Mouse (Mus musculus): ENCODE data around the gene Brox. TPM values are rescaled to one million over a fixed set of nuclear protein-coding genes. Genes with fewer than 3 reads are reported as not detected.
"Not testable (repeated sequence)": the region's sequence is repeated elsewhere in the genome, so short reads cannot be mapped to it uniquely, and the experiment has no call there.

Brox gene
- polyA plus RNA-seq, 1 experiment from 2014 or later: 29.7 TPM

- no peak overlapping the region for H3K27ac ChIP-seq (ENCODE audit: low read depth, low read length)
- no peak overlapping the region for H3K4me2 ChIP-seq (replicated peaks; ENCODE audit: low read depth)
- no peak for TF ChIP-seq CTCF (IDR thresholded peaks at IDR 0.05; ENCODE audit: low read depth)
- no peak overlapping the region for H3K4me3 ChIP-seq (ENCODE audit: low read depth, low read length)
- no peaks in the 10 kb centered on the region for H3K4me1 ChIP-seq (replicated peaks; ENCODE audit: control insufficient read depth, insufficient read depth, low read length)
- 93% methylated on average over 2 of the region's 2 CpGs for WGBS
- H3K9ac ChIP-seq (ENCODE audit: low read depth, low read length): no peak overlapping the region
- no peaks in the 10 kb centered on the region for H3K27me3 ChIP-seq (replicated peaks; ENCODE audit: control insufficient read depth, insufficient read depth, low read length)
- H3K9me3 ChIP-seq (ENCODE audit: control insufficient read depth): no peaks in the 10 kb centered on the region
- ATAC-seq: no peak
- peaks cover 70% of the 10 kb centered on the region for H3K36me3 ChIP-seq (ENCODE audit: control insufficient read depth, insufficient read depth)
Measured at GRCm38 (mm10) chr1:183323923-183324322, 26.9 kb upstream of the Brox start.

- not testable (repeated sequence) for ATAC-seq; H3K27me3 ChIP-seq (replicated peaks; ENCODE audit: control insufficient read depth, insufficient read depth, low read length); H3K9me3 ChIP-seq (ENCODE audit: control insufficient read depth); H3K4me3 ChIP-seq (ENCODE audit: low read depth, low read length); H3K4me1 ChIP-seq (replicated peaks; ENCODE audit: control insufficient read depth, insufficient read depth, low read length); H3K9ac ChIP-seq (ENCODE audit: low read depth, low read length); H3K27ac ChIP-seq (ENCODE audit: low read depth, low read length); H3K4me2 ChIP-seq (replicated peaks; ENCODE audit: low read depth)
- peaks cover 65% of the 10 kb centered on the region for H3K36me3 ChIP-seq (ENCODE audit: control insufficient read depth, insufficient read depth)
- 81% methylated on average over 5 of the region's 5 CpGs for WGBS
Measured at GRCm38 (mm10) chr1:183322496-183322895, 25.4 kb upstream of the Brox start.

GRCm38 (mm10) chr1:183320708-183321107 lies 23.6 kb upstream of the Brox start:
- Histone ChIP-seq H3K9ac (ENCODE audit: low read depth, low read length) (no peak overlapping the region), H3K9me3 (ENCODE audit: control insufficient read depth) (no peaks in the 10 kb centered on the region), H3K4me3 (ENCODE audit: low read depth, low read length) (no peak overlapping the region), H3K27ac (ENCODE audit: low read depth, low read length) (no peak overlapping the region), H3K4me1 (replicated peaks; ENCODE audit: control insufficient read depth, insufficient read depth, low read length) (no peaks in the 10 kb centered on the region), H3K36me3 (ENCODE audit: control insufficient read depth, insufficient read depth) (peaks cover 59% of the 10 kb centered on the region), H3K27me3 (replicated peaks; ENCODE audit: control insufficient read depth, insufficient read depth, low read length) (no peaks in the 10 kb centered on the region), H3K4me2 (replicated peaks; ENCODE audit: low read depth) (no peak overlapping the region)
- no peak for ATAC-seq
- 51% methylated on average over 3 of the region's 3 CpGs for WGBS
- no peak for TF ChIP-seq CTCF (IDR thresholded peaks at IDR 0.05; ENCODE audit: low read depth)

GRCm38 (mm10) chr1:183315783-183316182 lies 18.7 kb upstream of the Brox start:
- no peak overlapping the region for H3K27ac ChIP-seq (ENCODE audit: low read depth, low read length)

GRCm38 (mm10) chr1:183312076-183312475 lies 15.0 kb upstream of the Brox start:
- H3K4me3 ChIP-seq (ENCODE audit: low read depth, low read length): no peak overlapping the region
- H3K27ac ChIP-seq (ENCODE audit: low read depth, low read length): no peak overlapping the region
- H3K9me3 ChIP-seq (ENCODE audit: control insufficient read depth): no peaks in the 10 kb centered on the region
- no peak overlapping the region for H3K9ac ChIP-seq (ENCODE audit: low read depth, low read length)
- H3K4me1 ChIP-seq (replicated peaks; ENCODE audit: control insufficient read depth, insufficient read depth, low read length): no peaks in the 10 kb centered on the region
- WGBS: 72% methylated on average over 2 of the region's 2 CpGs
- no peaks in the 10 kb centered on the region for H3K27me3 ChIP-seq (replicated peaks; ENCODE audit: control insufficient read depth, insufficient read depth, low read length)
- no peak for ATAC-seq
- peaks cover 32% of the 10 kb centered on the region for H3K36me3 ChIP-seq (ENCODE audit: control insufficient read depth, insufficient read depth)
- TF ChIP-seq CTCF (IDR thresholded peaks at IDR 0.05; ENCODE audit: low read depth): no peak
- no peak overlapping the region for H3K4me2 ChIP-seq (replicated peaks; ENCODE audit: low read depth)

More at GRCm38 (mm10) chr1:183315783-183316182, 18.7 kb upstream of the Brox start:
- H3K4me2 ChIP-seq (replicated peaks; ENCODE audit: low read depth): no peak overlapping the region
- ATAC-seq: no peak
- H3K4me3 ChIP-seq (ENCODE audit: low read depth, low read length): no peak overlapping the region
- H3K36me3 ChIP-seq (ENCODE audit: control insufficient read depth, insufficient read depth): peaks cover 52% of the 10 kb centered on the region
- no peak overlapping the region for H3K9ac ChIP-seq (ENCODE audit: low read depth, low read length)
- 92% methylated on average over 2 of the region's 2 CpGs for WGBS
- H3K4me1 ChIP-seq (replicated peaks; ENCODE audit: control insufficient read depth, insufficient read depth, low read length): no peaks in the 10 kb centered on the region
- peak; percentile 47 for TF ChIP-seq CTCF (IDR thresholded peaks at IDR 0.05; ENCODE audit: low read depth)
- H3K9me3 ChIP-seq (ENCODE audit: control insufficient read depth): no peaks in the 10 kb centered on the region
- H3K27me3 ChIP-seq (replicated peaks; ENCODE audit: control insufficient read depth, insufficient read depth, low read length): no peaks in the 10 kb centered on the region

GRCm38 (mm10) chr1:183309601-183310000 lies 12.5 kb upstream of the Brox start:
- H3K4me3 ChIP-seq (ENCODE audit: low read depth, low read length); H3K4me1 ChIP-seq (replicated peaks; ENCODE audit: control insufficient read depth, insufficient read depth, low read length); ATAC-seq; H3K27ac ChIP-seq (ENCODE audit: low read depth, low read length); H3K9me3 ChIP-seq (ENCODE audit: control insufficient read depth); H3K9ac ChIP-seq (ENCODE audit: low read depth, low read length); H3K27me3 ChIP-seq (replicated peaks; ENCODE audit: control insufficient read depth, insufficient read depth, low read length); H3K4me2 ChIP-seq (replicated peaks; ENCODE audit: low read depth): not testable (repeated sequence)
- WGBS: 92% methylated on average over 2 of the region's 2 CpGs
- H3K36me3 ChIP-seq (ENCODE audit: control insufficient read depth, insufficient read depth): peaks cover 13% of the 10 kb centered on the region

- Histone ChIP-seq H3K9ac (ENCODE audit: low read depth, low read length) (no peak overlapping the region), H3K27ac (ENCODE audit: low read depth, low read length) (no peak overlapping the region), H3K4me1 (replicated peaks; ENCODE audit: control insufficient read depth, insufficient read depth, low read length) (no peaks in the 10 kb centered on the region), H3K4me3 (ENCODE audit: low read depth, low read length) (no peak overlapping the region), H3K27me3 (replicated peaks; ENCODE audit: control insufficient read depth, insufficient read depth, low read length) (no peaks in the 10 kb centered on the region), H3K4me2 (replicated peaks; ENCODE audit: low read depth) (no peak overlapping the region), H3K9me3 (ENCODE audit: control insufficient read depth) (no peaks in the 10 kb centered on the region), H3K36me3 (ENCODE audit: control insufficient read depth, insufficient read depth) (0 out of 2 replicates have a peak, but pooled peaks cover 4% of the 10 kb centered on the region)
- WGBS: 93% methylated on average over 1 of the region's 1 CpGs
- TF ChIP-seq CTCF (IDR thresholded peaks at IDR 0.05; ENCODE audit: low read depth): no peak
- ATAC-seq: no peak
Measured at GRCm38 (mm10) chr1:183308476-183308875, 11.4 kb upstream of the Brox start.
